Mouse (Mus musculus) right cerebral cortex, adult 18-20 months (tissue): ENCODE data around the gene Myb.

Experiments used
- DNase-seq: peaks from one replicate; pipeline ENCODE4 v3.0.0; 2022; ENCODE audit warnings: mixed read lengths

Gene Myb

GRCm38 (mm10) chr10:21076137-21076536 lies 84.6 kb downstream of the Myb start:
- no peak for DNase-seq
